In genomic region chr11:84520269-84521070, GRCm38 (mm10) we compare ENCODE assay signal across 11 mouse cellular contexts. TPM values are rescaled to one million over a fixed set of nuclear protein-coding genes. Genes with fewer than 3 reads are reported as not detected.
DNase-seq lines count a peak whose midpoint lies in the region; ATAC-seq and TF ChIP-seq lines count a peak whose summit lies in the region.
"Had no signal": no experiment of that assay in that cellular context is flagged by ENCODE, and none has a peak within 500 bp of the region (broad histone marks: within the 10 kb centered on the region; RNA-seq: fewer than 3 reads in every experiment).

No protein-coding gene starts in this region.

- no peak overlapping the region for H3K9ac ChIP-seq in embryonic facial prominence, embryonic 14.5 days (ENCODE audit: low read depth, low read length)
- peak overlapping the region; percentile 52 for H3K9ac ChIP-seq in hindbrain, embryonic 16.5 days (ENCODE audit: low read depth, low read length)
- H3K9ac ChIP-seq in liver, embryonic 12.5 days = no peak overlapping the region
- H3K9ac ChIP-seq: lung, embryonic 15.5 days had no signal

- no peak overlapping the region for H3K4me2 ChIP-seq in embryonic facial prominence, embryonic 14.5 days (ENCODE audit: low read depth, low read length)
- peak overlapping the region; percentile 68 for H3K4me2 ChIP-seq in hindbrain, embryonic 16.5 days (ENCODE audit: low read length)
- no peak overlapping the region for H3K4me2 ChIP-seq in liver, embryonic 12.5 days
- H3K4me2 ChIP-seq: lung, embryonic 15.5 days had no signal

- no peak overlapping the region for H3K27ac ChIP-seq in kidney, adult 2 months (ENCODE audit: insufficient read depth, low read depth, low read length)
- H3K27ac ChIP-seq in embryonic facial prominence, embryonic 14.5 days (replicated peaks; ENCODE audit: low read depth, low read length) = no peak overlapping the region
- H3K27ac ChIP-seq in hindbrain, embryonic 16.5 days (ENCODE audit: low read depth, low read length) = peak overlapping the region; percentile 75
- H3K27ac ChIP-seq in liver, embryonic 12.5 days = no peak overlapping the region
- H3K27ac ChIP-seq: lung, embryonic 15.5 days had no signal

- ATAC-seq in embryonic facial prominence, embryonic 14.5 days (ENCODE audit: low read depth) = no peak
- ATAC-seq in hindbrain, embryonic 16.5 days = no peak
- no peak for ATAC-seq in liver, embryonic 12.5 days

- no peak for TF ChIP-seq CTCF in kidney, adult 2 months (conservative IDR thresholded peaks at IDR 0.05; ENCODE audit: insufficient read depth, insufficient read length, low read depth, low read length)

- no peak for TF ChIP-seq POLR2A in kidney, adult 2 months (IDR thresholded peaks at IDR 0.05; ENCODE audit: low read depth, low read length)

- no peaks in the 10 kb centered on the region for H3K9me3 ChIP-seq in embryonic facial prominence, embryonic 14.5 days (ENCODE audit: control insufficient read depth, low read length)
- no peaks in the 10 kb centered on the region for H3K9me3 ChIP-seq in hindbrain, embryonic 16.5 days (ENCODE audit: control insufficient read depth, low read length)
- H3K9me3 ChIP-seq in liver, embryonic 12.5 days (replicated peaks) = no peaks in the 10 kb centered on the region
- H3K9me3 ChIP-seq: lung, embryonic 15.5 days had no signal

- 38% methylated on average over 31 of the region's 31 CpGs for WGBS in kidney, adult 2 months
- WGBS in embryonic facial prominence, embryonic 14.5 days = 5% methylated on average over 31 of the region's 31 CpGs
- WGBS in hindbrain, embryonic 16.5 days = 2% methylated on average over 31 of the region's 31 CpGs
- WGBS in liver, embryonic 12.5 days (ENCODE audit: insufficient replicate concordance) = 9% methylated on average over 31 of the region's 31 CpGs

- no peaks in the 10 kb centered on the region for H3K4me1 ChIP-seq in kidney, adult 2 months (ENCODE audit: control insufficient read depth, insufficient read depth, low read length)
- H3K4me1 ChIP-seq in embryonic facial prominence, embryonic 14.5 days (ENCODE audit: control insufficient read depth, insufficient read depth, low read length) = 0 out of 2 replicates have a peak, but pooled peaks cover 7% of the 10 kb centered on the region
- H3K4me1 ChIP-seq in hindbrain, embryonic 16.5 days (ENCODE audit: control insufficient read depth, insufficient read depth, low read depth, low read length) = peaks cover 9% of the 10 kb centered on the region
- peaks cover 13% of the 10 kb centered on the region for H3K4me1 ChIP-seq in liver, embryonic 12.5 days

- peaks cover 2% of the 10 kb centered on the region; the same call in 1 of the 2 replicates for H3K36me3 ChIP-seq in kidney, adult 2 months (ENCODE audit: control insufficient read depth, insufficient read depth, low read length)
- H3K36me3 ChIP-seq in embryonic facial prominence, embryonic 14.5 days (ENCODE audit: control insufficient read depth, insufficient read depth, low read length) = no peaks in the 10 kb centered on the region
- H3K36me3 ChIP-seq in hindbrain, embryonic 16.5 days (ENCODE audit: control insufficient read depth, insufficient read depth, low read length) = no peaks in the 10 kb centered on the region
- H3K36me3 ChIP-seq in liver, embryonic 12.5 days = no peaks in the 10 kb centered on the region
- H3K36me3 ChIP-seq: lung, embryonic 15.5 days had no signal

- DNase-seq in kidney, adult 2 months = no peak
- no peak for DNase-seq in kidney, postnatal 14 days
- no peak for DNase-seq in embryonic facial prominence, embryonic 14.5 days (ENCODE audit: low spot score)
- peak; percentile 53 for DNase-seq in neural tube, embryonic 10.5 days (ENCODE audit: extremely low spot score, low spot score)
- DNase-seq in MN1 (ENCODE audit: low spot score) = no peak
- DNase-seq in thymus, postnatal 36 days = no peak
- DNase-seq: adrenal gland, postnatal 25 days had no signal

- H3K27me3 ChIP-seq in kidney, adult 2 months (replicated peaks; ENCODE audit: control insufficient read depth, insufficient read depth, low read length) = 0 out of 2 replicates have a peak, but pooled peaks cover 2% of the 10 kb centered on the region
- H3K27me3 ChIP-seq in embryonic facial prominence, embryonic 14.5 days (replicated peaks; ENCODE audit: control insufficient read depth, insufficient read depth, low read length) = peaks cover 97% of the 10 kb centered on the region
- H3K27me3 ChIP-seq in hindbrain, embryonic 16.5 days (replicated peaks; ENCODE audit: control insufficient read depth, insufficient read depth, low read length) = peaks cover 25% of the 10 kb centered on the region
- peaks cover 97% of the 10 kb centered on the region for H3K27me3 ChIP-seq in liver, embryonic 12.5 days (replicated peaks)

- H3K4me3 ChIP-seq in kidney, adult 2 months (ENCODE audit: insufficient read depth, low read depth, low read length) = peak overlapping the region; percentile 93; the same call in 1 of the 2 replicates
- H3K4me3 ChIP-seq in embryonic facial prominence, embryonic 14.5 days (ENCODE audit: low read depth, low read length) = peak overlapping the region; percentile 6; the same call in 1 of the 2 replicates
- H3K4me3 ChIP-seq in hindbrain, embryonic 16.5 days (ENCODE audit: low read length) = peak overlapping the region; percentile 43
- H3K4me3 ChIP-seq in liver, embryonic 12.5 days = no peak overlapping the region
- H3K4me3 ChIP-seq: lung, embryonic 15.5 days had no signal

RNA-seq across cellular contexts. Expression of gene Lhx1, which starts 4.9 kb away (rescaled TPM):
- 12.8 and 16.7 TPM in 2 replicates for polyA plus RNA-seq in kidney, adult 2 months (2012; rRNA removed)
- polyA plus RNA-seq in embryonic facial prominence, embryonic 14.5 days (2014; fragmentation: Nextera tagmentation; extraction: Ambion mirVana) = 0.07 and 0.11 TPM in 2 replicates
- polyA plus RNA-seq in hindbrain, embryonic 16.5 days (2015; fragmentation: Nextera tagmentation; extraction: Ambion mirVana) = 35.9 and 43.0 TPM in 2 replicates
- polyA plus RNA-seq in liver, embryonic 12.5 days (2016; fragmentation: Nextera tagmentation; extraction: Ambion mirVana) = not detected in 2 replicates
- polyA plus RNA-seq: spleen, adult 2 months had no signal

RNA-seq across cellular contexts. Expression of gene Aatf, which starts 7.1 kb away (rescaled TPM):
- 6.5 and 12.7 TPM in 2 replicates for polyA plus RNA-seq in kidney, adult 2 months (2012; rRNA removed)
- polyA plus RNA-seq in embryonic facial prominence, embryonic 14.5 days (2014; fragmentation: Nextera tagmentation; extraction: Ambion mirVana) = 39.9 and 40.3 TPM in 2 replicates
- polyA plus RNA-seq in hindbrain, embryonic 16.5 days (2015; fragmentation: Nextera tagmentation; extraction: Ambion mirVana) = 51.0 and 52.1 TPM in 2 replicates
- 59.2 and 59.9 TPM in 2 replicates for polyA plus RNA-seq in liver, embryonic 12.5 days (2016; fragmentation: Nextera tagmentation; extraction: Ambion mirVana)

Comparison
In these comparisons a context has a peak if more than half of its experiments do, and no peak if none do; other contexts are left out.
1. RNA of gene Lhx1, which starts 4.9 kb away (polyA plus RNA-seq): 35.9 to 43.0 TPM in hindbrain, embryonic 16.5 days and 12.8 to 16.7 TPM in kidney, adult 2 months; not detected in liver, embryonic 12.5 days and 0.07 to 0.11 TPM in embryonic facial prominence, embryonic 14.5 days; every median in the first group is over 10 times any median in the second.